Mouse (Mus musculus) heart, adult 2 months (tissue): ENCODE measurements around the gene Akt3. TPM values are rescaled to one million over a fixed set of nuclear protein-coding genes. Genes with fewer than 3 reads are reported as not detected.

Source experiments
- DNase-seq, 2 experiments: peaks; one replicate each; pipeline ENCODE4 v3.0.0; 2021
- H3K27ac ChIP-seq: fragments of 200-600 bp; 2 replicates; pipeline ENCODE4 v1.8.1; 2022
- H3K27me3 ChIP-seq: fragments of 200-500 bp; 2 replicates; pipeline ENCODE4 v1.6.1; 2012; ENCODE audit warnings: mild to moderate bottlenecking, low read length, inconsistent platforms, mixed read lengths; ENCODE audit not compliant: control insufficient read depth, insufficient read depth
- H3K36me3 ChIP-seq: fragments of 200-500 bp; 2 replicates; pipeline ENCODE4 v1.6.1; 2012; ENCODE audit warnings: low read length, inconsistent platforms; ENCODE audit not compliant: control insufficient read depth, insufficient read depth
- H3K4me1 ChIP-seq: fragments of 200-500 bp; 2 replicates; pipeline ENCODE4 v1.6.1; 2011; ENCODE audit warnings: low read length; ENCODE audit not compliant: control insufficient read depth, insufficient read depth
- H3K4me3 ChIP-seq: fragments of 200-600 bp; 2 replicates; pipeline ENCODE4 v1.8.1; 2022
- H3K79me2 ChIP-seq: fragments of 200-500 bp; replicated peaks from 2 replicates; pipeline ENCODE4 v1.6.1; 2012; ENCODE audit warnings: mild to moderate bottlenecking, inconsistent platforms, low read length, moderate library complexity, mixed read lengths; ENCODE audit not compliant: control insufficient read depth, insufficient read depth
- H3K9ac ChIP-seq: fragments of 200-500 bp; 2 replicates; pipeline ENCODE4 v1.6.1; 2012; ENCODE audit warnings: low read depth, mild to moderate bottlenecking, control low read depth, inconsistent platforms, low read length, mixed read lengths
- CTCF ChIP-seq: fragments of 200-600 bp; IDR thresholded peaks from 2 replicates; pipeline ENCODE4 v1.8.1; 2022; ENCODE audit warnings: antibody characterized with exemption, mild to moderate bottlenecking, moderate library complexity
- EP300 ChIP-seq: fragments of 200-500 bp; IDR thresholded peaks from 2 replicates; pipeline ENCODE4 v1.6.1; 2011; ENCODE audit warnings: low read depth, low read length, control low read depth; ENCODE audit not compliant: insufficient read depth
- POLR2A ChIP-seq: fragments of 200-500 bp; IDR thresholded peaks from 2 replicates; pipeline ENCODE4 v1.6.1; 2011; ENCODE audit warnings: mild to moderate bottlenecking, low read depth, low read length, control low read depth; ENCODE audit not compliant: insufficient read depth
- WGBS: fragments of 180-500 bp; shearing (Covaris S2); methylation state at CpG from one replicate; pipeline ENCODE4 v1.1.7; 2018; 5-methylcytosine and 5-hydroxymethylcytosine counted together
- intact Hi-C: fragments of 180-260 bp; cut with DNase I; formaldehyde crosslinking; loops from one replicate; pipeline ENCODE4 v1.15.1; 2025
- polyA plus RNA-seq: library from polyadenylated mRNA; depleted of rRNA; stranded (reverse); fragments of >200 nt; gene quantifications from 2 replicates; pipeline ENCODE4 v1.2.3, GENCODE M21; 2012
- total RNA-seq, 2 experiments: library from RNA; stranded (reverse); gene quantifications; 2 replicates each; pipeline ENCODE4 v1.2.3; 2021

The Akt3 gene
- total and polyA plus RNA-seq, 3 experiments: 4.8 to 20.2 (median 20.0) TPM

DNA sequence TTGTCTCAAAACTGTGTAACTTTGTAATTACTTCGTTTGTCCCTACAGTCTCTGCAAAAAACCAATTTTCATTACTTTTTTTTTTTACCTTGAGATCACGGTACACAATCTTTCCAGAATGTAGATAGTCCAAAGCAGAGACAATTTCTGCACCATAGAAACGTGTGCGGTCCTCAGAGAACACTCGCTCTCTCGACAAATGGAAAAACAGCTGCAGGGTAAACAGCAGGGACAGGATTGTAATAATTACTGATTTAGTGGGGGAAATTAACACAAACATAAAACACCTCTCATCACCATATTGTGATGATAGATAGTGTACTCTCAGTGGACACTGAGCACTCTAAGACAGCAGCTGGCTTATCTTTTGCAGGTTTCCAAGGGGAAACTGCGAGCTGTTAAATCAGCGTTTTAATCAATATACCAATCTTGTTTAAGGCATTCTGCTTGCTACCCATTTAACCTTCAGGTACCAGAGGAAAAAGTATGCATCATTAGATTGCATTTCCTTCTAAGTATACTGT, 190.8 kb downstream of the Akt3 start:
- WGBS: 87% methylated on average over 8 of the region's 8 CpGs
- no peak overlapping the region for H3K9ac ChIP-seq
- no peak for DNase-seq
- no peaks in the 10 kb centered on the region for H3K4me1 ChIP-seq
- no peaks in the 10 kb centered on the region for H3K27me3 ChIP-seq
- no peaks in the 10 kb centered on the region; the same call in 1 of the 2 replicates for H3K36me3 ChIP-seq
- TF ChIP-seq CTCF: no peak
- H3K4me3 ChIP-seq: no peak overlapping the region
- H3K27ac ChIP-seq: no peak overlapping the region
- H3K79me2 ChIP-seq: no peaks in the 10 kb centered on the region
- intact Hi-C loops: no loop called here

DNA sequence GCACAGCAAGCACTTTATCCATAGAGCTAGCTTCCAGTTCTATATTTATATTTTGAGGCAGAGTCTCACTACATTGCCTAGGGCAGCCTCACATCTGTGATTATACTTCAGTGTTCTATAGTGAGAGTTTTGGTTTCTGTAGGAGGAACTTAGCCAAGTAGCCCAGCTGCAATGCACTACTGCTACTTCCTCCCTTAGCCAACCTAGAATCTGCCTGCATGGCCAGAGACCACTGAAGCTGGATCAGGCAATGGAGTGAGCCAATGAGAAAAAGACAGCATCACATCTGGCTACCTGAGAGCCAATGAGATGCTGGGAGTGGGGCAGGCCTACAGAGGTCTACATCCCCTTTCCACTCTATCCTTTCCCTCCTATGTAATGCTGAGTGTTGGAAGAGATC, 192.3 kb downstream of the Akt3 start:
- no peak overlapping the region for H3K4me3 ChIP-seq
- no peaks in the 10 kb centered on the region for H3K27me3 ChIP-seq
- H3K79me2 ChIP-seq: no peaks in the 10 kb centered on the region
- no peaks in the 10 kb centered on the region for H3K4me1 ChIP-seq
- H3K9ac ChIP-seq: no peak overlapping the region
- H3K27ac ChIP-seq: no peak overlapping the region
- TF ChIP-seq POLR2A (no peak), EP300 (no peak)
- no peak for DNase-seq
- intact Hi-C loops: no loop called here
- H3K36me3 ChIP-seq: no peaks in the 10 kb centered on the region; the same call in 1 of the 2 replicates

GRCm38 (mm10) chr1:177061761-177062160, 196.2 kb downstream of the Akt3 start:
- Histone ChIP-seq H3K4me1 (no peaks in the 10 kb centered on the region), H3K27ac (no peak overlapping the region), H3K79me2 (no peaks in the 10 kb centered on the region), H3K36me3 (no peaks in the 10 kb centered on the region; the same call in 1 of the 2 replicates), H3K27me3 (no peaks in the 10 kb centered on the region), H3K4me3 (no peak overlapping the region), H3K9ac (no peak overlapping the region)
- DNase-seq: no peak
- TF ChIP-seq POLR2A (no peak), CTCF (no peak), EP300 (no peak)
- WGBS: 66% methylated on average over 2 of the region's 2 CpGs
- intact Hi-C loops: no loop called here

GRCm38 (mm10) chr1:177054891-177055290, 203.1 kb downstream of the Akt3 start:
- no peaks in the 10 kb centered on the region for H3K79me2 ChIP-seq
- H3K27me3 ChIP-seq: no peaks in the 10 kb centered on the region
- H3K4me1 ChIP-seq: no peaks in the 10 kb centered on the region
- TF ChIP-seq POLR2A (no peak), EP300 (no peak), CTCF (no peak)
- intact Hi-C loops: no loop called here
- DNase-seq: no peak
- no peak overlapping the region for H3K4me3 ChIP-seq
- no peak overlapping the region for H3K9ac ChIP-seq
- H3K27ac ChIP-seq: no peak overlapping the region
- no peaks in the 10 kb centered on the region for H3K36me3 ChIP-seq
- WGBS: 85% methylated on average over 2 of the region's 2 CpGs

GRCm38 (mm10) chr1:177051366-177051963, 206.5 kb downstream of the Akt3 start:
- Histone ChIP-seq H3K27ac (no peak overlapping the region), H3K27me3 (no peaks in the 10 kb centered on the region), H3K36me3 (no peaks in the 10 kb centered on the region), H3K4me1 (no peaks in the 10 kb centered on the region), H3K79me2 (no peaks in the 10 kb centered on the region), H3K4me3 (no peak overlapping the region), H3K9ac (no peak overlapping the region)
- no peak for TF ChIP-seq EP300
- no peak for TF ChIP-seq CTCF
- no peak for TF ChIP-seq POLR2A
- intact Hi-C loops: no loop called here
- DNase-seq: no peak
- 96% methylated on average over 11 of the region's 11 CpGs for WGBS

DNA sequence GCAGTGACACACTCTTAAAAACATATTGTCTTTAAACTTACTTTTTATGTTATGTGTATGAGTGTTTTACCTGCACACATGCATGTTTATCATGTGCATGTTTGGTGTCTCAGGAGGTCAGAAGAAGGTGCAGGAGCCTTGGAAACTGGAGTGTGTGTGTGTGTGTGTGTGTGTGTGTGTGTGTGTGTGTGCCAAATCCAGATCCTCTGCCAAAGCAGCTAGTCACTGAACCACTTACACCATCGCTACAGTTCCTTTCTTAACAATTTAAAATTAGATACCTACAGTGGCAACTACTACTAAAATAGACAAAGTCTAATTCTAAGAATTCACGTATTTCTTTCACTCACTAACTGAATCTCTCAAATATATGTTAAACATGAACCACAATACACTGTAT, 209.2 kb downstream of the Akt3 start:
- H3K79me2 ChIP-seq: no peaks in the 10 kb centered on the region
- DNase-seq: no peak
- intact Hi-C loops: no loop called here
- WGBS: 77% methylated on average over 2 of the region's 2 CpGs
- no peaks in the 10 kb centered on the region for H3K27me3 ChIP-seq
- no peak overlapping the region for H3K9ac ChIP-seq
- no peak for TF ChIP-seq CTCF
- TF ChIP-seq EP300: no peak
- TF ChIP-seq POLR2A: no peak
- H3K4me1 ChIP-seq: no peaks in the 10 kb centered on the region
- H3K36me3 ChIP-seq: no peaks in the 10 kb centered on the region
- H3K4me3 ChIP-seq: no peak overlapping the region
- H3K27ac ChIP-seq: no peak overlapping the region

DNA sequence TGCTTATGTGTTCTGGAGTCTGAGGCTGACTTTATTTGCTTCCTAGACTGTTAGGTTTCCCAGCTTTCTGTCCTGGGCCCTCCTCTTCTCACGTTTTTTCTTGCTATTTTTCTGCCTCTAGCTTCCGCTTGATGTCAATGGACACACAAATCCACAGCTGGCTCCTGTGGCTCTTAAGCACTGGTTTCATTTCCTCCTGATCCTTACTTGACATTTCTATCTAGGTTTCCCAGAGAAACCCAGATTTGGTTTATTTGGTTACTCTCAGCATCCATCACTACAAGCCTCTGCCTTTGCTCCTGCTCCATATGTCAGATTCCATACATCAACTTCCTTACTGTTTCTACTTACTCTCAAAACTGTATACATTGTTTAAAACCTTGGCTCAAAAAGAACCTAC, 211.0 kb downstream of the Akt3 start:
- Histone ChIP-seq H3K79me2 (no peaks in the 10 kb centered on the region), H3K9ac (no peak overlapping the region), H3K36me3 (no peaks in the 10 kb centered on the region), H3K4me1 (no peaks in the 10 kb centered on the region), H3K4me3 (no peak overlapping the region), H3K27ac (no peak overlapping the region), H3K27me3 (no peaks in the 10 kb centered on the region)
- TF ChIP-seq EP300 (no peak), CTCF (no peak), POLR2A (no peak)
- DNase-seq: no peak
- 79% methylated on average over 2 of the region's 2 CpGs for WGBS
- intact Hi-C loops: no loop called here
